Mouse (Mus musculus) liver, postnatal 0 days (tissue): ENCODE measurements around the gene Mgll.

Experiments used
- CTCF ChIP-seq: sonication (generic); IDR thresholded peaks from 2 replicates; pipeline ENCODE4 v1.5.1; 2016; ENCODE audit warnings: antibody characterized with exemption, low read depth
- EP300 ChIP-seq: IDR thresholded peaks from 2 replicates; pipeline ENCODE4 v1.6.1; 2016; ENCODE audit warnings: antibody characterized with exemption, low read depth, mild to moderate bottlenecking

GRCm38 (mm10) chr6:88816913-88817312 lies 92.7 kb downstream of the Mgll start:
- TF ChIP-seq CTCF = no peak
- no peak for TF ChIP-seq EP300
